Comparison of ENCODE assay signal across 12 mouse cellular contexts in the genomic region with DNA sequence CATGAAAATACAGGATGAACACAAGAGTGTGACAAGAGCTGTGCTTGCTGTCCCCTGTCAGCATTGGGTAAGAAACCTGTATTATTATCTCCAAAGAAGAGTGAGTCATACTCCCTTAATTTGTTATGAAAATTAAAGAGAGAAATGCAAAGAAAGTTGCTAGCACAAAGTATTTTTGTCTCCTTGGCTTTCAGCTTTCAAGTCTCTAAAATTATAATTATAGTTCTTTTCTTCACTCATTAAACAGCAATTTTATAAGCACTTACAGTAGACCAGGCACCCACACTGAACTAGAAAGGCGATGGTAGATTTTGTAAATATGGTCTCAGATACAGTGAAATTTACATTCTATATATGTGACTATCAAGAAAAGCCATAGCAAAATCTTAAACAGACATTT.
"Had no signal": no experiment of that assay in that cellular context is flagged by ENCODE, and none has a peak within 500 bp of the region (broad histone marks: within the 10 kb centered on the region; RNA-seq: fewer than 3 reads in every experiment).

No protein-coding gene starts in this region.

- DNase-seq: retina, postnatal 1 day; right cerebral cortex, adult 18-20 months; right cerebral cortex, postnatal 14 days; right cerebral cortex, postnatal 25 days; right cerebral cortex, postnatal 4 days; spleen, adult 18-20 months; thymus, adult 18-20 months; thymus, adult 2 months; thymus, postnatal 14 days; thymus, postnatal 25 days; thymus, postnatal 36 days; thymus, postnatal 4 days had no signal
